Mouse (Mus musculus): ENCODE measurements at regions not wholly inside any gene's neighbourhood (a gene's known extent, or its start where the extent isn't known, plus 50 kb on each side); places are given as distances from the start of the nearest gene placed in this dataset.

DNA sequence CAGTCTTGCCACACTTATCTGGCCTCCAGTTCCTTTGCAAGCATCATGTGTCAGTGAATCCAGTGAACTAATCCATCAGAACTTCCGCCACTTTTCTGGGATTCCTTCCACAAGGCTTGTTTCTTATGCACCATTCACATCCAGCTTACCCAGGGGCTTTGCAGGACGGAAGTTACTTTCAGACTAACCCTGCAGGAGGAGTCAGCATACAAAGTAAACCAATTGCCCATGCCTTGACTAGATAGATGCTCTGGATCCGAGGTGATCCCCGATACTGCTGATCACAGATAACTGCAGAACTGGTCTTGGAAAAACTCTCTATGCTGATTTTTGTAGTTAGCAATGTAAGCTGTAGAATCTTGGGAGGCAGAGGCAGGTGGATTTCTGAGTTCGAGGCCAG is 252.6 kb upstream of the Kcnh8 start:
- TF ChIP-seq CTCF (IDR thresholded peaks at IDR 0.05; ENCODE audit: control insufficient read depth, insufficient read depth, low read length), result no peak
- no peak for TF ChIP-seq POLR2A (IDR thresholded peaks at IDR 0.05; ENCODE audit: borderline replicate concordance, control insufficient read depth, low read depth, low read length)

Data from bone marrow, adult 2 months (tissue).